Mouse (Mus musculus): ENCODE data around the gene Tmem174.

Gene Tmem174

GRCm38 (mm10) chr13:98637145-98637544, at the start of gene Tmem174:
Tmem174 (minus strand) TSS chr13:98637410.
- no peak for DNase-seq

- DNase-seq: no peak
Observed at GRCm38 (mm10) chr13:98684144-98684900, 47.1 kb upstream of the Tmem174 start.

GRCm38 (mm10) chr13:98683412-98683811, 46.2 kb upstream of the Tmem174 start:
- DNase-seq: no peak

GRCm38 (mm10) chr13:98680470-98681060, 43.4 kb upstream of the Tmem174 start:
- no peak for DNase-seq

- DNase-seq: no peak
Observed at GRCm38 (mm10) chr13:98679631-98680041, 42.4 kb upstream of the Tmem174 start.

- no peak for DNase-seq
Observed at GRCm38 (mm10) chr13:98679230-98679629, 42.0 kb upstream of the Tmem174 start.

GRCm38 (mm10) chr13:98673922-98674321, 36.7 kb upstream of the Tmem174 start:
- no peak for DNase-seq

- no peak for DNase-seq
Observed at GRCm38 (mm10) chr13:98669296-98669695, 32.1 kb upstream of the Tmem174 start.

- DNase-seq: no peak
Observed at GRCm38 (mm10) chr13:98667316-98667715, 30.1 kb upstream of the Tmem174 start.

- no peak for DNase-seq
Observed at GRCm38 (mm10) chr13:98665240-98665639, 28.0 kb upstream of the Tmem174 start.

- no peak for DNase-seq
Observed at GRCm38 (mm10) chr13:98662173-98662675, 25.0 kb upstream of the Tmem174 start.

GRCm38 (mm10) chr13:98656034-98656471, 18.8 kb upstream of the Tmem174 start:
- no peak for DNase-seq

- no peak for DNase-seq
Observed at GRCm38 (mm10) chr13:98655346-98655745, 18.1 kb upstream of the Tmem174 start.

GRCm38 (mm10) chr13:98654129-98654939, 17.1 kb upstream of the Tmem174 start:
- peak; percentile 49 to 53 for DNase-seq

- DNase-seq: no peak
Observed at GRCm38 (mm10) chr13:98652194-98652593, 15.0 kb upstream of the Tmem174 start.

- DNase-seq: no peak
Observed at GRCm38 (mm10) chr13:98651228-98651977, 14.2 kb upstream of the Tmem174 start.

- no peak for DNase-seq
Observed at GRCm38 (mm10) chr13:98647775-98648568, 10.8 kb upstream of the Tmem174 start.

- no peak for DNase-seq
Observed at GRCm38 (mm10) chr13:98638507-98639166, 1.4 kb upstream of the Tmem174 start.

GRCm38 (mm10) chr13:98636571-98636970, 639 bp downstream of the Tmem174 start:
- DNase-seq: no peak

GRCm38 (mm10) chr13:98633641-98634484, 3.3 kb downstream of the Tmem174 start:
- DNase-seq: peak in 1 of 2 experiments; percentile 17

Data from cerebellum, postnatal 14 days (tissue).